23 mouse cellular contexts compared by ENCODE assay signal in genomic region chr15:85788633-85789032, GRCm38 (mm10). TPM values are rescaled to one million over a fixed set of nuclear protein-coding genes. Genes with fewer than 3 reads are reported as not detected.
DNase-seq lines count a peak whose midpoint lies in the region; ATAC-seq and TF ChIP-seq lines count a peak whose summit lies in the region.
"Had no signal": no experiment of that assay in that cellular context is flagged by ENCODE, and none has a peak within 500 bp of the region (broad histone marks: within the 10 kb centered on the region; RNA-seq: fewer than 3 reads in every experiment).

No protein-coding gene starts in this region.

- no peak for TF ChIP-seq CTCF in kidney, adult 2 months (conservative IDR thresholded peaks at IDR 0.05; ENCODE audit: insufficient read depth, insufficient read length, low read depth, low read length)
- TF ChIP-seq CTCF in liver, adult 2 months (IDR thresholded peaks at IDR 0.05; ENCODE audit: low read depth, low read length): no peak
- no peak for TF ChIP-seq CTCF in liver, postnatal 0 days (IDR thresholded peaks at IDR 0.05; ENCODE audit: low read depth)

- WGBS in heart, embryonic 10.5 days: 73% methylated on average over 16 of the region's 16 CpGs
- 48% methylated on average over 16 of the region's 16 CpGs for WGBS in kidney, adult 2 months
- 48% methylated on average over 16 of the region's 16 CpGs for WGBS in kidney, embryonic 16.5 days
- 49% methylated on average over 16 of the region's 16 CpGs for WGBS in liver, adult 2 months
- WGBS in liver, postnatal 0 days (ENCODE audit: insufficient replicate concordance): 72% methylated on average over 16 of the region's 16 CpGs

- H3K27ac ChIP-seq in heart, embryonic 10.5 days: no peak overlapping the region
- H3K27ac ChIP-seq in kidney, adult 2 months (ENCODE audit: insufficient read depth, low read depth, low read length): no peak overlapping the region
- H3K27ac ChIP-seq in kidney, embryonic 16.5 days (ENCODE audit: low read length): no peak overlapping the region
- no peak overlapping the region; the same call in none of the 2 replicates for H3K27ac ChIP-seq in liver, adult 2 months (replicated peaks; ENCODE audit: insufficient read depth, low read depth, low read length)
- no peak overlapping the region for H3K27ac ChIP-seq in liver, postnatal 0 days (ENCODE audit: low read depth)
- H3K27ac ChIP-seq: embryonic facial prominence, embryonic 10.5 days; forebrain, embryonic 13.5 days; gastrocnemius, adult 2 months; heart, embryonic 15.5 days; hindbrain, embryonic 12.5 days had no signal

- no peak overlapping the region for H3K4me2 ChIP-seq in kidney, embryonic 16.5 days (replicated peaks; ENCODE audit: low read depth, low read length)
- H3K4me2 ChIP-seq in liver, postnatal 0 days (ENCODE audit: low read depth, low read length): no peak overlapping the region
- H3K4me2 ChIP-seq: forebrain, embryonic 13.5 days; heart, embryonic 15.5 days; hindbrain, embryonic 12.5 days had no signal

- DNase-seq in heart, embryonic 10.5 days (ENCODE audit: low spot score): peak; percentile 67
- no peak for DNase-seq in heart, adult 8-10 months (ENCODE audit: low spot score)
- DNase-seq in kidney, adult 2 months: peak; percentile 71
- peak; percentile 59 for DNase-seq in liver, adult 2 months (ENCODE audit: extremely low read depth, low read depth, low spot score)
- no peak for DNase-seq in liver, postnatal 0 days
- DNase-seq: adrenal gland, adult 2 months; adrenal gland, postnatal 25 days; cerebellum, adult 18-20 months; cerebellum, adult 9-11 months; cerebellum, postnatal 36 days; forebrain, postnatal 0 days; gastrocnemius, adult 2 months; gastrocnemius, postnatal 25 days; heart, postnatal 4 days had no signal

- ATAC-seq in kidney, embryonic 16.5 days (ENCODE audit: low FRiP score, low TSS enrichment): no peak
- no peak for ATAC-seq in liver, postnatal 0 days
- no peak for ATAC-seq in monocyte, adult 5-6 weeks (replicated peaks; ENCODE audit: insufficient number of reproducible peaks, low FRiP score, low TSS enrichment, poor library complexity, severe bottlenecking)
- ATAC-seq: forebrain, embryonic 13.5 days; forebrain, postnatal 0 days; hindbrain, embryonic 16.5 days; inflammation-experienced regulatory T-cells, adult 6 months had no signal

- no peaks in the 10 kb centered on the region for H3K27me3 ChIP-seq in heart, embryonic 10.5 days (ENCODE audit: insufficient read depth, poor library complexity, severe bottlenecking)
- no peaks in the 10 kb centered on the region for H3K27me3 ChIP-seq in kidney, adult 2 months (replicated peaks; ENCODE audit: control insufficient read depth, insufficient read depth, low read length)
- no peaks in the 10 kb centered on the region for H3K27me3 ChIP-seq in kidney, embryonic 16.5 days (ENCODE audit: insufficient read depth, low read length)
- H3K27me3 ChIP-seq in liver, adult 2 months (ENCODE audit: control insufficient read depth, insufficient read depth, low read length): no peaks in the 10 kb centered on the region
- H3K27me3 ChIP-seq in liver, postnatal 0 days (ENCODE audit: insufficient read depth, low read length): no peaks in the 10 kb centered on the region
- H3K27me3 ChIP-seq: forebrain, embryonic 13.5 days; heart, embryonic 15.5 days; hindbrain, embryonic 12.5 days had no signal

- no peaks in the 10 kb centered on the region for H3K36me3 ChIP-seq in heart, embryonic 10.5 days
- H3K36me3 ChIP-seq in kidney, adult 2 months (ENCODE audit: control insufficient read depth, insufficient read depth, low read length): no peaks in the 10 kb centered on the region; the same call in 1 of the 2 replicates
- H3K36me3 ChIP-seq in kidney, embryonic 16.5 days (ENCODE audit: insufficient read depth, low read length): no peaks in the 10 kb centered on the region
- peaks cover 74% of the 10 kb centered on the region for H3K36me3 ChIP-seq in liver, adult 2 months (ENCODE audit: control insufficient read depth, insufficient read depth, low read length)
- 0 out of 2 replicates have a peak, but pooled peaks cover 5% of the 10 kb centered on the region for H3K36me3 ChIP-seq in liver, postnatal 0 days (replicated peaks; ENCODE audit: insufficient read depth, low read length)
- H3K36me3 ChIP-seq: embryonic facial prominence, embryonic 10.5 days; hindbrain, embryonic 12.5 days had no signal

- H3K79me2 ChIP-seq in liver, adult 2 months (ENCODE audit: control insufficient read depth, insufficient read depth, low read length): peaks cover 10% of the 10 kb centered on the region; the same call in 1 of the 2 replicates

- no peak overlapping the region for H3K4me3 ChIP-seq in heart, embryonic 10.5 days
- no peak overlapping the region for H3K4me3 ChIP-seq in kidney, adult 2 months (ENCODE audit: insufficient read depth, low read depth, low read length)
- H3K4me3 ChIP-seq in kidney, embryonic 16.5 days (ENCODE audit: low read length): no peak overlapping the region
- no peak overlapping the region for H3K4me3 ChIP-seq in liver, adult 2 months (ENCODE audit: insufficient read depth, low read depth, low read length)
- no peak overlapping the region for H3K4me3 ChIP-seq in liver, postnatal 0 days (ENCODE audit: low read depth, low read length)
- H3K4me3 ChIP-seq: embryonic facial prominence, embryonic 10.5 days; forebrain, embryonic 13.5 days; gastrocnemius, adult 2 months; heart, embryonic 15.5 days; hindbrain, embryonic 12.5 days had no signal

- no peaks in the 10 kb centered on the region for H3K9me3 ChIP-seq in heart, embryonic 10.5 days
- no peaks in the 10 kb centered on the region for H3K9me3 ChIP-seq in kidney, embryonic 16.5 days (ENCODE audit: low read length)
- H3K9me3 ChIP-seq in liver, postnatal 0 days (ENCODE audit: low read length): no peaks in the 10 kb centered on the region
- H3K9me3 ChIP-seq: embryonic facial prominence, embryonic 10.5 days; forebrain, embryonic 13.5 days; heart, embryonic 15.5 days; hindbrain, embryonic 12.5 days had no signal

- H3K4me1 ChIP-seq in heart, embryonic 10.5 days: no peaks in the 10 kb centered on the region; the same call in 1 of the 2 replicates
- H3K4me1 ChIP-seq in kidney, adult 2 months (ENCODE audit: control insufficient read depth, insufficient read depth, low read length): no peaks in the 10 kb centered on the region
- peaks cover 4% of the 10 kb centered on the region for H3K4me1 ChIP-seq in kidney, embryonic 16.5 days (ENCODE audit: insufficient read depth, low read length)
- peaks cover 18% of the 10 kb centered on the region; the same call in 1 of the 2 replicates for H3K4me1 ChIP-seq in liver, adult 2 months (ENCODE audit: control insufficient read depth, insufficient read depth, low read length)
- peaks cover 3% of the 10 kb centered on the region for H3K4me1 ChIP-seq in liver, postnatal 0 days (ENCODE audit: insufficient read depth)
- H3K4me1 ChIP-seq: embryonic facial prominence, embryonic 10.5 days; forebrain, embryonic 13.5 days; hindbrain, embryonic 12.5 days had no signal

- no peak for TF ChIP-seq POLR2A in kidney, adult 2 months (IDR thresholded peaks at IDR 0.05; ENCODE audit: low read depth, low read length)
- no peak for TF ChIP-seq POLR2A in liver, adult 2 months (IDR thresholded peaks at IDR 0.05; ENCODE audit: extremely low read depth, insufficient read depth, low read length)

- TF ChIP-seq EP300 in liver, postnatal 0 days (IDR thresholded peaks at IDR 0.05; ENCODE audit: low read depth): no peak

- H3K9ac ChIP-seq in kidney, embryonic 16.5 days (replicated peaks; ENCODE audit: low read length): no peak overlapping the region
- no peak overlapping the region for H3K9ac ChIP-seq in liver, adult 2 months (ENCODE audit: low read depth, low read length)
- H3K9ac ChIP-seq in liver, postnatal 0 days (replicated peaks): no peak overlapping the region
- H3K9ac ChIP-seq: forebrain, embryonic 13.5 days; forebrain, postnatal 0 days; heart, embryonic 15.5 days; hindbrain, embryonic 12.5 days had no signal

RNA-seq across cellular contexts. Expression of gene Cdpf1, which starts 22.9 kb away (rescaled TPM):
- 50.9 and 54.2 TPM in 2 replicates for polyA plus RNA-seq in heart, embryonic 10.5 days (2016; fragmentation: Nextera tagmentation; extraction: Ambion mirVana)
- 10 to 100 TPM; 27.1 to 38.5 (median 31.0) TPM for total RNA-seq in heart, adult 8-10 months (2022)
- 51.4 and 60.7 TPM in 2 replicates for polyA plus RNA-seq in kidney, adult 2 months (2012; rRNA removed)
- 31.1 and 37.4 TPM in 2 replicates for polyA plus RNA-seq in kidney, embryonic 16.5 days (2015; fragmentation: Nextera tagmentation; extraction: Ambion mirVana)
- total RNA-seq in liver, adult 2 months (2014; rRNA removed): 10.1 and 11.6 TPM in 2 replicates
- 18.3 and 19.6 TPM in 2 replicates for polyA plus RNA-seq in liver, adult 2 months (2012; rRNA removed)
- 12.9 and 14.1 TPM in 2 replicates for polyA plus RNA-seq in liver, postnatal 0 days (2015; fragmentation: Nextera tagmentation; extraction: Ambion mirVana)
- total RNA-seq in monocyte, adult 5-6 weeks (2017): 13.2 to 15.6 TPM (median 14.4 TPM) in 3 replicates

RNA-seq across cellular contexts. Expression of gene Pkdrej, which starts 32.9 kb away (rescaled TPM):
- polyA plus RNA-seq in heart, embryonic 10.5 days (2016; fragmentation: Nextera tagmentation; extraction: Ambion mirVana): 0.05 and 0.13 TPM in 2 replicates
- 1 to 10 TPM; 3.1 to 5.4 (median 4.6) TPM for total RNA-seq in heart, adult 8-10 months (2022)
- 0.05 TPM in 2 replicates for polyA plus RNA-seq in kidney, adult 2 months (2012; rRNA removed)
- 0.10 and 0.11 TPM in 2 replicates for polyA plus RNA-seq in kidney, embryonic 16.5 days (2015; fragmentation: Nextera tagmentation; extraction: Ambion mirVana)
- under 0.01 and 0.09 TPM in 2 replicates for total RNA-seq in liver, adult 2 months (2014; rRNA removed)
- polyA plus RNA-seq in liver, adult 2 months (2012; rRNA removed): 0.01 TPM in 2 replicates
- polyA plus RNA-seq in liver, postnatal 0 days (2015; fragmentation: Nextera tagmentation; extraction: Ambion mirVana): 0.02 TPM in 1 of 2 replicates, not detected in the other
- not detected in 3 replicates for total RNA-seq in monocyte, adult 5-6 weeks (2017)
- total RNA-seq: granulocyte monocyte progenitor cell, adult 5-6 weeks had no signal
- polyA plus RNA-seq: forebrain, embryonic 13.5 days; hindbrain, embryonic 12.5 days; inflammation-experienced regulatory T-cells, adult 6 months had no signal

RNA-seq across cellular contexts. Expression of gene Ttc38, which starts 43.5 kb away (rescaled TPM):
- 2.6 and 3.5 TPM in 2 replicates for polyA plus RNA-seq in heart, embryonic 10.5 days (2016; fragmentation: Nextera tagmentation; extraction: Ambion mirVana)
- 10 to 100 TPM; 17.9 to 22.2 (median 19.6) TPM for total RNA-seq in heart, adult 8-10 months (2022)
- polyA plus RNA-seq in kidney, adult 2 months (2012; rRNA removed): 17.1 and 19.3 TPM in 2 replicates
- 8.0 and 8.2 TPM in 2 replicates for polyA plus RNA-seq in kidney, embryonic 16.5 days (2015; fragmentation: Nextera tagmentation; extraction: Ambion mirVana)
- total RNA-seq in liver, adult 2 months (2014; rRNA removed): 52.4 and 59.5 TPM in 2 replicates
- polyA plus RNA-seq in liver, adult 2 months (2012; rRNA removed): 19.1 and 37.2 TPM in 2 replicates
- polyA plus RNA-seq in liver, postnatal 0 days (2015; fragmentation: Nextera tagmentation; extraction: Ambion mirVana): 16.2 and 17.6 TPM in 2 replicates
- total RNA-seq in monocyte, adult 5-6 weeks (2017): 6.7 to 8.5 TPM (median 7.5 TPM) in 3 replicates

RNA-seq across cellular contexts. Expression of gene Ppara, which starts 53.9 kb away (rescaled TPM):
- polyA plus RNA-seq in heart, embryonic 10.5 days (2016; fragmentation: Nextera tagmentation; extraction: Ambion mirVana): 0.88 and 2.0 TPM in 2 replicates
- total RNA-seq in heart, adult 8-10 months (2022): 10 to 100 TPM; 50.2 to 79.0 (median 59.5) TPM
- polyA plus RNA-seq in kidney, adult 2 months (2012; rRNA removed): 31.3 and 32.5 TPM in 2 replicates
- 5.1 and 5.9 TPM in 2 replicates for polyA plus RNA-seq in kidney, embryonic 16.5 days (2015; fragmentation: Nextera tagmentation; extraction: Ambion mirVana)
- 184 and 206 TPM in 2 replicates for total RNA-seq in liver, adult 2 months (2014; rRNA removed)
- polyA plus RNA-seq in liver, adult 2 months (2012; rRNA removed): 36.2 and 39.8 TPM in 2 replicates
- 169 and 185 TPM in 2 replicates for polyA plus RNA-seq in liver, postnatal 0 days (2015; fragmentation: Nextera tagmentation; extraction: Ambion mirVana)
- total RNA-seq in monocyte, adult 5-6 weeks (2017): not detected in 3 replicates
- total RNA-seq: granulocyte monocyte progenitor cell, adult 5-6 weeks had no signal
- polyA plus RNA-seq: inflammation-experienced regulatory T-cells, adult 6 months had no signal

Comparison
In these comparisons a context has a peak if more than half of its experiments do, and no peak if none do; other contexts are left out.
1. DNase-seq: peak in heart, embryonic 10.5 days (single experiment), kidney, adult 2 months (single experiment) and liver, adult 2 months (single experiment); none in heart, adult 8-10 months (single experiment) and liver, postnatal 0 days (single experiment).